Mouse (Mus musculus) stomach, postnatal 0 days (tissue): ENCODE measurements at regions not wholly inside any gene's neighbourhood (a gene's known extent, or its start where the extent isn't known, plus 50 kb on each side); places are given as distances from the start of the nearest gene placed in this dataset.
A peak's percentile ranks its signal among the peaks of the same experiment; 100 is the strongest.

ENCODE experiments used
- ATAC-seq: fragments of 200-750 bp; cut with Nextera tagmentation; 2 replicates; pipeline ENCODE4 v1.8.0; 2017; ENCODE audit not compliant: low FRiP score, low TSS enrichment
- DNase-seq: peaks from one replicate; pipeline ENCODE4 v3.0.0-alpha.2; 2016; ENCODE audit warnings: low spot score
- H3K27ac ChIP-seq: fragments of 300-500 bp; sonication (generic); replicated peaks from 2 replicates; pipeline ENCODE4 v1.5.1; 2014; ENCODE audit warnings: mild to moderate bottlenecking, control low read depth
- H3K27me3 ChIP-seq: fragments of 300-500 bp; sonication (generic); 2 replicates; pipeline ENCODE4 v1.6.1; 2014; ENCODE audit warnings: low read length; ENCODE audit not compliant: control insufficient read depth, insufficient read depth
- H3K36me3 ChIP-seq: fragments of 300-500 bp; sonication (generic); 2 replicates; pipeline ENCODE4 v1.6.1; 2014; ENCODE audit warnings: low read length, mixed read lengths; ENCODE audit not compliant: control insufficient read depth, insufficient read depth
- H3K4me1 ChIP-seq: fragments of 300-500 bp; sonication (generic); replicated peaks from 2 replicates; pipeline ENCODE4 v1.6.1; 2014; ENCODE audit warnings: antibody characterized with exemption; ENCODE audit not compliant: control insufficient read depth, insufficient read depth
- H3K4me2 ChIP-seq: fragments of 300-500 bp; sonication (generic); replicated peaks from 2 replicates; pipeline ENCODE4 v1.6.1; 2014; ENCODE audit warnings: low read depth, mild to moderate bottlenecking, control low read depth, moderate library complexity
- H3K4me3 ChIP-seq: fragments of 300-500 bp; sonication (generic); 2 replicates; pipeline ENCODE4 v1.5.1; 2014; ENCODE audit warnings: low read depth, low read length, control low read depth
- H3K9ac ChIP-seq: fragments of 300-500 bp; sonication (generic); 2 replicates; pipeline ENCODE4 v1.6.1; 2014; ENCODE audit warnings: mild to moderate bottlenecking, low read length, control low read depth, mixed read lengths
- H3K9me3 ChIP-seq: fragments of 300-500 bp; sonication (generic); 2 replicates; pipeline ENCODE4 v1.6.1; 2016; ENCODE audit warnings: low read length; ENCODE audit not compliant: control insufficient read depth
- CTCF ChIP-seq: IDR thresholded peaks from 2 replicates; pipeline ENCODE4 v1.5.1; 2016; ENCODE audit warnings: antibody characterized with exemption, low read depth, mild to moderate bottlenecking, moderate library complexity
- EP300 ChIP-seq: optimal IDR thresholded peaks from 2 replicates; pipeline ENCODE3; 2016; ENCODE audit warnings: antibody characterized with exemption
- WGBS: fragments of 180-500 bp; shearing (Covaris S2); extraction: QIAGEN DNeasy Blood & Tissue Kit; methylation state at CpG from one replicate; pipeline ENCODE4 v1.1.7; 2014; 5-methylcytosine and 5-hydroxymethylcytosine counted together

- no peaks in the 10 kb centered on the region for H3K36me3 ChIP-seq
- DNase-seq (no peak), ATAC-seq (no peak)
- no peaks in the 10 kb centered on the region for H3K27me3 ChIP-seq
- WGBS: 65% methylated on average over 7 of the region's 7 CpGs
- TF ChIP-seq EP300: no peak
- TF ChIP-seq CTCF: peak; percentile 67
- no peaks in the 10 kb centered on the region for H3K9me3 ChIP-seq
- no peaks in the 10 kb centered on the region for H3K4me1 ChIP-seq
- no peak overlapping the region for H3K27ac ChIP-seq
- H3K4me3 ChIP-seq: no peak overlapping the region
- no peak overlapping the region for H3K4me2 ChIP-seq
- no peak overlapping the region for H3K9ac ChIP-seq
Observed at GRCm38 (mm10) chr2:115268247-115268646, 313.3 kb upstream of the BC052040 start.

GRCm38 (mm10) chr2:115277421-115277820 lies 304.1 kb upstream of the BC052040 start:
- no peak for TF ChIP-seq EP300
- TF ChIP-seq CTCF: no peak
- Histone ChIP-seq H3K27me3 (no peaks in the 10 kb centered on the region), H3K4me3 (no peak overlapping the region), H3K36me3 (no peaks in the 10 kb centered on the region), H3K9ac (no peak overlapping the region), H3K9me3 (no peaks in the 10 kb centered on the region), H3K4me1 (no peaks in the 10 kb centered on the region), H3K27ac (no peak overlapping the region), H3K4me2 (no peak overlapping the region)
- no peak for ATAC-seq
- 57% methylated on average over 4 of the region's 4 CpGs for WGBS
- no peak for DNase-seq

- H3K27me3 ChIP-seq: no peaks in the 10 kb centered on the region
- WGBS: 78% methylated on average over 2 of the region's 2 CpGs
- no peak overlapping the region for H3K4me2 ChIP-seq
- H3K36me3 ChIP-seq: no peaks in the 10 kb centered on the region
- TF ChIP-seq EP300: no peak
- no peak for TF ChIP-seq CTCF
- no peaks in the 10 kb centered on the region for H3K9me3 ChIP-seq
- no peak overlapping the region for H3K4me3 ChIP-seq
- no peaks in the 10 kb centered on the region for H3K4me1 ChIP-seq
- no peak overlapping the region for H3K27ac ChIP-seq
- H3K9ac ChIP-seq: no peak overlapping the region
- DNase-seq (no peak), ATAC-seq (no peak)
Observed at GRCm38 (mm10) chr2:115293020-115293419, 288.5 kb upstream of the BC052040 start.

GRCm38 (mm10) chr2:115297463-115297862 lies 284.1 kb upstream of the BC052040 start:
- H3K9ac ChIP-seq: no peak overlapping the region
- WGBS: 82% methylated on average over 6 of the region's 6 CpGs
- TF ChIP-seq CTCF (no peak), EP300 (no peak)

GRCm38 (mm10) chr2:115307248-115307647 lies 274.3 kb upstream of the BC052040 start:
- no peak for DNase-seq
- no peaks in the 10 kb centered on the region for H3K27me3 ChIP-seq
- ATAC-seq: no peak

More at GRCm38 (mm10) chr2:115297463-115297862, 284.1 kb upstream of the BC052040 start:
- Histone ChIP-seq H3K27ac (no peak overlapping the region), H3K36me3 (no peaks in the 10 kb centered on the region), H3K9me3 (no peaks in the 10 kb centered on the region), H3K4me3 (no peak overlapping the region), H3K4me1 (no peaks in the 10 kb centered on the region), H3K27me3 (no peaks in the 10 kb centered on the region), H3K4me2 (no peak overlapping the region)
- ATAC-seq (no peak), DNase-seq (no peak)

GRCm38 (mm10) chr2:115309856-115310631 lies 271.5 kb upstream of the BC052040 start:
- no peak overlapping the region for H3K4me2 ChIP-seq
- 46% methylated on average over 4 of the region's 4 CpGs for WGBS
- H3K27ac ChIP-seq: no peak overlapping the region
- no peaks in the 10 kb centered on the region for H3K4me1 ChIP-seq
- H3K27me3 ChIP-seq: no peaks in the 10 kb centered on the region
- H3K36me3 ChIP-seq: no peaks in the 10 kb centered on the region
- DNase-seq: no peak
- no peak for TF ChIP-seq CTCF
- no peak for TF ChIP-seq EP300
- peak; percentile 8; the same call in 1 of the 2 replicates for ATAC-seq
- H3K9ac ChIP-seq: no peak overlapping the region
- H3K9me3 ChIP-seq: no peaks in the 10 kb centered on the region
- H3K4me3 ChIP-seq: no peak overlapping the region

More at GRCm38 (mm10) chr2:115307248-115307647, 274.3 kb upstream of the BC052040 start:
- H3K9me3 ChIP-seq: no peaks in the 10 kb centered on the region
- H3K4me1 ChIP-seq: no peaks in the 10 kb centered on the region
- H3K4me3 ChIP-seq: no peak overlapping the region
- TF ChIP-seq CTCF: no peak
- TF ChIP-seq EP300: no peak
- H3K9ac ChIP-seq: no peak overlapping the region
- H3K4me2 ChIP-seq: no peak overlapping the region
- no peak overlapping the region for H3K27ac ChIP-seq
- 74% methylated on average over 4 of the region's 4 CpGs for WGBS
- H3K36me3 ChIP-seq: no peaks in the 10 kb centered on the region
